Mouse (Mus musculus): Measurements from ENCODE around the gene S100a5. TPM values are rescaled to one million over a fixed set of nuclear protein-coding genes. Genes with fewer than 3 reads are reported as not detected.

The S100a5 gene
- polyA plus RNA-seq, 1 experiment: 0.43 TPM

DNA sequence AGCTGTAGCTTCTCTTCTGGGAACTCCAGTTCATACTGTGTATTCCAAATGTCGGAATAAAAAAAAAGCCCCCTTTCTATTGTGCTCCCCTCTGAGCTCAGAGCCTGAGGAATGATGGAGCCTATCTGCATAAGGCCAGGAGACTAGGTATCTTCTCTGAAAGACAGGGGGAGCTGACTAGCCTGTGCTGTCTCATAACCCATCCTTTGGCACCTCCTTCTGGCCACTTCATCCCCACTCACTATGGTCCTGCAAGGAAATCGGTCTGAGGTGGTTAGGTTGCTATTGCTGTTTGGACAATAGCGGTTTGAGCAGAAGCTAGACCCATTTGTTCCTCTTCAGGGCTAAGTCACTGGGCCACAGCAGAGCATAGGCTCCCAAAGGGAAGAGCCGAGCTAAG is 19.5 kb downstream of the S100a5 start:
- Histone ChIP-seq H3K79me3 (ENCODE audit: low read depth) (no peaks in the 10 kb centered on the region), H3K36me3 (ENCODE audit: control insufficient read depth, insufficient read depth) (peaks cover 4% of the 10 kb centered on the region), H3K79me2 (ENCODE audit: control insufficient read depth, insufficient read depth) (no peaks in the 10 kb centered on the region), H3K4me3 (ENCODE audit: insufficient read depth, poor library complexity, severe bottlenecking) (no peak overlapping the region), H3ac (ENCODE audit: control insufficient read depth, insufficient read length, low read depth) (no peak overlapping the region), H3K27me3 (ENCODE audit: control insufficient read depth, insufficient read depth, insufficient read length) (no peaks in the 10 kb centered on the region)
- TF ChIP-seq MYOG (IDR thresholded peaks at IDR 0.05; ENCODE audit: control insufficient read depth, extremely low read depth, insufficient read length) (no peak), CTCF (IDR thresholded peaks at IDR 0.05; ENCODE audit: control insufficient read depth, insufficient read depth, insufficient read length) (peak; percentile 92), MAX (IDR thresholded peaks at IDR 0.05) (no peak), CEBPB (IDR thresholded peaks at IDR 0.05; ENCODE audit: low read depth) (no peak)

DNA sequence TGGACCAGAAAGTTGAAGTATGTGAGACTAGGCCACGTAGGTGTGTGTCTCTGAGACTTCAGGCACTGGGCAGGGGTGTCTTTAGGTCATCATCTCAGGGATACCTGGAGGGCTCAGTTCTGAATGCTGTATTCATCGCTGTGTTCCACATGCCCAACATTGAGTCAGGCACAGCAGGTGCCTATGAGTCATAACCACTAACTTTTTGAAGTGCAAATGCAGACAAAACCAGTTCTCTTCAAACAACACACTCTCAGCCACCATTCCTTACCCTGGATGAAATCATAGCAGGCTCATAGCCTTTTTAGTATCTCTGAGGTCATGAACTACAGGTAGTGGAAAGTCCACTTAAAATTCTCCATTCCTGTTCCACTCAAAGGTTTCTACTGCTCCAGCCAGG is 21.0 kb downstream of the S100a5 start:
- TF ChIP-seq USF1 (IDR thresholded peaks at IDR 0.05; ENCODE audit: low read depth) (no peak), MYOD1 (IDR thresholded peaks at IDR 0.05; ENCODE audit: control insufficient read depth, insufficient read length, low read depth) (peak; percentile 21)
- Histone ChIP-seq H3ac (ENCODE audit: control insufficient read depth, insufficient read length, low read depth) (no peak overlapping the region), H3K27me3 (ENCODE audit: control insufficient read depth, insufficient read depth, insufficient read length) (no peaks in the 10 kb centered on the region), H3K4me3 (ENCODE audit: insufficient read depth, poor library complexity, severe bottlenecking) (no peak overlapping the region), H3K79me2 (ENCODE audit: control insufficient read depth, insufficient read depth) (no peaks in the 10 kb centered on the region), H3K79me3 (ENCODE audit: low read depth) (no peaks in the 10 kb centered on the region), H3K36me3 (ENCODE audit: control insufficient read depth, insufficient read depth) (no peaks in the 10 kb centered on the region)

DNA sequence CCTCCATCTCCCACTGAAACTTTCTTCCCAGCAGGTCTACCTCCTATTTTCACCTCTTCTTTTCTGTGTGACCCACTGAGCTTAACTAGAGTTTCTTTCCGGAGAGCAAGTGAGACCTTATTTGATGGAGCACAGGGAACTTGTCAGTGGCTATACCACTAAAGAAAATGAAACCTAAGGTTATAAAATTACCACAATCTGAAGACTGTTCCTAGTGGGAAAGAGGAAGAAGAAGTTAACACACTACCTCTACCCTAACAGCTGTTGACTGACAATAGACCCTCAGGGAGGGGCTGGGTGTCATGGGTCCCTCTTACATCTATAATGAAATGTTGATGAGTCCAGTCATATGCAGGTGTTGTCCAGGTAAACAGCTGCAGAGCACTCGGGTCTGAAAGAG is 23.7 kb downstream of the S100a5 start:
- no peaks in the 10 kb centered on the region for H3K36me3 ChIP-seq (ENCODE audit: control insufficient read depth, insufficient read depth)
- H3K4me3 ChIP-seq (ENCODE audit: insufficient read depth, poor library complexity, severe bottlenecking): no peak overlapping the region
- no peak for TF ChIP-seq MYOG (IDR thresholded peaks at IDR 0.05; ENCODE audit: control insufficient read depth, extremely low read depth, insufficient read length)
- no peak for TF ChIP-seq CTCF (IDR thresholded peaks at IDR 0.05; ENCODE audit: control insufficient read depth, insufficient read depth, insufficient read length)
- TF ChIP-seq CEBPB (IDR thresholded peaks at IDR 0.05; ENCODE audit: low read depth): no peak
- no peak for TF ChIP-seq MYOD1 (IDR thresholded peaks at IDR 0.05; ENCODE audit: control insufficient read depth, insufficient read length, low read depth)
- TF ChIP-seq USF1 (IDR thresholded peaks at IDR 0.05; ENCODE audit: low read depth): no peak
- no peak for TF ChIP-seq MAX (IDR thresholded peaks at IDR 0.05)
- TF ChIP-seq FOSL1 (IDR thresholded peaks at IDR 0.05; ENCODE audit: insufficient read depth, low read length, poor library complexity, severe bottlenecking): no peak
- no peaks in the 10 kb centered on the region for H3K79me3 ChIP-seq (ENCODE audit: low read depth)
- no peaks in the 10 kb centered on the region for H3K79me2 ChIP-seq (ENCODE audit: control insufficient read depth, insufficient read depth)
- H3K27me3 ChIP-seq (ENCODE audit: control insufficient read depth, insufficient read depth, insufficient read length): no peaks in the 10 kb centered on the region
- no peak overlapping the region for H3ac ChIP-seq (ENCODE audit: control insufficient read depth, insufficient read length, low read depth)

DNA sequence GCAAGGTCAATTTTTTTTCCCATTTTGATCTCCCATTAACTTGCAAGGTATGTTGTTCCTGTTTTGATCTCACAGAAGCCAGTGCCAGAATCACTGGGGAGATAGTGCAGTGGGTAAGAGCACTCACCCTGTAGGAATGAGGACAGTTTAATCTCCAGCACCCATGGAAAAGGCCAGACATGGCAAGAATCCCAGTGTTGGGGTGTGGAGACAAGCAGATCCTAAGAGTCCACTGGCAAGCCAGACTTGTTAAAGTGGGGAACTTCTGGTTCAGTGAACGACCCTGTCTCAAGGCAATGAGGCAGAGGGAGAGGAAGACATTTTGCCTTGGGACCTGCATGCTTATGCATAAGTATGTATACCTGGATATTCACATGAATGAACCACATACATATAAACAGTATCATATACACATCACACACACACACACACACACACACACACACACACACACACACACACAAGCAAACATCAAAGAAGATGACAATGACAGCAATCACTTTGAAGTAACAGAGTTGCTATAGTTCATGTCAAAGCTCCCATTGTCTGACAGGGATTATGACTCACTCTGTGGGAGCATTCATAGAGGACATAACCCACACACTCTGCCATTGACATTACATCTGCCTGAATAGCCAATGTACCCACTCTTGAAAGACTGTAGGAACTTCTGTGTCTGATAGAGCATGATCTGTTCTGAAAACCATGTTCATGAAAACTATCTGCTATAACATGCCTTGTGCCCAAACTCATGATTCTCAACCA is 30.4 kb downstream of the S100a5 start:
- no peak overlapping the region for H3K4me3 ChIP-seq (ENCODE audit: insufficient read depth, poor library complexity, severe bottlenecking)
- H3K79me3 ChIP-seq (ENCODE audit: low read depth): no peaks in the 10 kb centered on the region
- H3K27me3 ChIP-seq (ENCODE audit: control insufficient read depth, insufficient read depth, insufficient read length): no peaks in the 10 kb centered on the region
- no peaks in the 10 kb centered on the region for H3K36me3 ChIP-seq (ENCODE audit: control insufficient read depth, insufficient read depth)
- H3K79me2 ChIP-seq (ENCODE audit: control insufficient read depth, insufficient read depth): no peaks in the 10 kb centered on the region
- no peak overlapping the region for H3ac ChIP-seq (ENCODE audit: control insufficient read depth, insufficient read length, low read depth)
- TF ChIP-seq MYOG (IDR thresholded peaks at IDR 0.05; ENCODE audit: control insufficient read depth, extremely low read depth, insufficient read length) (no peak), CEBPB (IDR thresholded peaks at IDR 0.05; ENCODE audit: low read depth) (no peak), CTCF (IDR thresholded peaks at IDR 0.05; ENCODE audit: control insufficient read depth, insufficient read depth, insufficient read length) (no peak), MYOD1 (IDR thresholded peaks at IDR 0.05; ENCODE audit: control insufficient read depth, insufficient read length, low read depth) (no peak), USF1 (IDR thresholded peaks at IDR 0.05; ENCODE audit: low read depth) (no peak), FOSL1 (IDR thresholded peaks at IDR 0.05; ENCODE audit: insufficient read depth, low read length, poor library complexity, severe bottlenecking) (no peak)

DNA sequence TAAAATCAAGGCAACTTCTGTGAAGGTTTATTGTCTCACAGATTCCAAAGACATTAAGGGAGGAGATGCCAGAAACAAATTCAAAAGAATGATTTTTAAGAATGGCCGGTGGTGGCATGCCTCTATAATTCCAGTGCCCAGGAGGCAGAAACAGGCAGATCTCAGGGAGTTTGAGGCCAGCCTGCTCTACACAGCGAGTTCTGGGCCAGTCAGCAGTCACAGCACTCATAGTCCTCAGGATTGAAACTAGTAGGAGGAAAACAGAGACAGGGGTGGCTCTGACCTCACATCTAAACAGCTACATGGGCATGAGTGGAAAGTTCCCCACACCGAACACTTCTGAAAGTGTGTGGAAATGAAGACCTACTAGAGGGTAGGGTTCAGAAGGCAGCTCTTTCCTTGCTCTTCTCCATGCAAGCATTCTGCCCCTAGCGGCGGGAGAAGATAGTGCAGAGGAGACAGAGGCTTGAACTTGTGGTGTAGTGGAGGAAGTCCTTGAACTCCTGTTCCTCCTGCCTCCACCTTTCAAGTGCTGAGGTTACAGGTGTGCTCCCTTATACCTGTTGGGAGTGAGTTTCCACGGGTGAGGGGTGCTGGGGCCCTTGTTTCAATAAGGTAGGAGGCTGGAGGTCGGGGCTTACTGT is 31.3 kb downstream of the S100a5 start:
- Histone ChIP-seq H3K79me3 (ENCODE audit: low read depth) (no peaks in the 10 kb centered on the region), H3K79me2 (ENCODE audit: control insufficient read depth, insufficient read depth) (no peaks in the 10 kb centered on the region), H3ac (ENCODE audit: control insufficient read depth, insufficient read length, low read depth) (no peak overlapping the region), H3K27me3 (ENCODE audit: control insufficient read depth, insufficient read depth, insufficient read length) (no peaks in the 10 kb centered on the region), H3K4me3 (ENCODE audit: insufficient read depth, poor library complexity, severe bottlenecking) (no peak overlapping the region), H3K36me3 (ENCODE audit: control insufficient read depth, insufficient read depth) (no peaks in the 10 kb centered on the region)
- TF ChIP-seq CTCF (IDR thresholded peaks at IDR 0.05; ENCODE audit: control insufficient read depth, insufficient read depth, insufficient read length) (peak; percentile 26), MYOG (IDR thresholded peaks at IDR 0.05; ENCODE audit: control insufficient read depth, extremely low read depth, insufficient read length) (no peak)

DNA sequence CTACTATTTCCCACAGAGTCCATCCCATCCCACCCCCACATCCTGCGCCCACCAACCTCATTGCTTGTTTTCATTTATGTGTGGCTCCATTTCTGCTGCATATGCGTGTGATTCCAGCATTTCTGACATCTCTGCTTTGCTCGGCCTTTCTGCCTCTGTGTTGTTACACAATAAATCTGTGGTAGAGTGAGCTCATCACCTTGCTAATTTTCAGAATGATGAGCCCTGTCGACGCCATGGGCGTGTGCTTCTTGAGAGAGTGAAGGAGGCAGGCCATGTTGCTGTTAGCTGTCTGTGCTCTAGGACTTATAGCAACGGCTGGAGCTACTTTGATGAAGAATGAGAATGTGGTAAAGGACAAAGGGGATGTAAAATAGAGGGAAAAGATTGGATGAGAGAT is 32.7 kb downstream of the S100a5 start:
- Histone ChIP-seq H3K79me2 (ENCODE audit: control insufficient read depth, insufficient read depth) (no peaks in the 10 kb centered on the region), H3K27me3 (ENCODE audit: control insufficient read depth, insufficient read depth, insufficient read length) (no peaks in the 10 kb centered on the region), H3K36me3 (ENCODE audit: control insufficient read depth, insufficient read depth) (no peaks in the 10 kb centered on the region), H3K4me3 (ENCODE audit: insufficient read depth, poor library complexity, severe bottlenecking) (no peak overlapping the region), H3K79me3 (ENCODE audit: low read depth) (no peaks in the 10 kb centered on the region), H3ac (ENCODE audit: control insufficient read depth, insufficient read length, low read depth) (no peak overlapping the region)
- TF ChIP-seq USF1 (IDR thresholded peaks at IDR 0.05; ENCODE audit: low read depth): no peak
- TF ChIP-seq FOSL1 (IDR thresholded peaks at IDR 0.05; ENCODE audit: insufficient read depth, low read length, poor library complexity, severe bottlenecking): no peak
- no peak for TF ChIP-seq MAX (IDR thresholded peaks at IDR 0.05)
- TF ChIP-seq CTCF (IDR thresholded peaks at IDR 0.05; ENCODE audit: control insufficient read depth, insufficient read depth, insufficient read length): no peak
- TF ChIP-seq MYOD1 (IDR thresholded peaks at IDR 0.05; ENCODE audit: control insufficient read depth, insufficient read length, low read depth): no peak
- no peak for TF ChIP-seq CEBPB (IDR thresholded peaks at IDR 0.05; ENCODE audit: low read depth)
- no peak for TF ChIP-seq MYOG (IDR thresholded peaks at IDR 0.05; ENCODE audit: control insufficient read depth, extremely low read depth, insufficient read length)
